Mouse (Mus musculus) mature B cell (primary cell): ENCODE results near the gene Mta1.

Experiments used
- in situ Hi-C: fragments of 300-500 bp; cut with MboI; formaldehyde crosslinking; loops from 2 replicates; pipeline ENCODE4 v1.14.3; 2019

Gene Mta1

DNA sequence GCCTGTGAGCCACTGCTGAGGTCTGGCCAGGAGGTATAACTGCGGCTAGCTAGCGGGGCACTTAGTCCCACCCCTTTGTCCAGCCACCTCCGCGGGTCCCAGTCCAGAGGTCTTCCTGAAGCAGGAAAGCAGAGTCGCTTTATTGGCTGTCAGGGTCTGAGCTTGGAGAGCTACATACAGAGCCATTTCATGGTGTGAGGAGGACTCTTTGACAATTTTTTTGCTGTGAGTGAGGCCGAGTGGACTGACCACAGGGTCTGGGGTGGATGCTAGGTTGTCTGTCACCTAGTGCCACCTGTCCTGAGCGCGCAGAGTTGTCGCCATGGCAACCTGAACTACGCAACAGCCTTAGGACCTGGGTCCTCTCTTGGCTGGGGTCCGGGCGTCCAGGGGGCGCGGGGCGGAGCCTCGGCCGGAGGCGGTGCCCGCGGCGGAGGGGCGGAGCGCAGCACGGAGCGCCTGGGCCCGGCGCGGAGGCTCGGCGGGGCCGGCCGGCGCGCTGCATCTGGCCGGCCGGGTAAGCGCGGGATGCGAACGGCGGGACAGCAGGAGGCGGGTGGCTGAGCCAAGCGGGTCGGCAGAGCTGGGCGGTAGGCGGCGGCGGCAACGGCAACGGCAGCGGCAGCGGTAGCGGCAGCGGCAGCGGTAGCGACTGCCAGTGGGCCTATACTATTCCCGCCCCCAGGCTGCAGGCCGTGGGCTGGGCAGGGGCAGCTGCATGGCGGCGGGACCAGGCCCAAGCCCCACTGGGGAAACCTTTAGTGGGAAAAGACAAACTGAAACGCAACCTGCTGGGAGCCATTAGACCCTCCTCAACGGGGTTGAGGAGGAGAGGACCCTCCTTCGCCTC lies 87.6 kb downstream of the Mta1 start, which contains the start of gene Tmem121:
Tmem121 (plus strand) TSS at position 489 of the 850 bp plus-strand sequence.
- in situ Hi-C loops, result loop anchor here (5.0 kb wide), 1 partner anchor 38 kb away; the partner anchor contains the start of gene Crip1

DNA sequence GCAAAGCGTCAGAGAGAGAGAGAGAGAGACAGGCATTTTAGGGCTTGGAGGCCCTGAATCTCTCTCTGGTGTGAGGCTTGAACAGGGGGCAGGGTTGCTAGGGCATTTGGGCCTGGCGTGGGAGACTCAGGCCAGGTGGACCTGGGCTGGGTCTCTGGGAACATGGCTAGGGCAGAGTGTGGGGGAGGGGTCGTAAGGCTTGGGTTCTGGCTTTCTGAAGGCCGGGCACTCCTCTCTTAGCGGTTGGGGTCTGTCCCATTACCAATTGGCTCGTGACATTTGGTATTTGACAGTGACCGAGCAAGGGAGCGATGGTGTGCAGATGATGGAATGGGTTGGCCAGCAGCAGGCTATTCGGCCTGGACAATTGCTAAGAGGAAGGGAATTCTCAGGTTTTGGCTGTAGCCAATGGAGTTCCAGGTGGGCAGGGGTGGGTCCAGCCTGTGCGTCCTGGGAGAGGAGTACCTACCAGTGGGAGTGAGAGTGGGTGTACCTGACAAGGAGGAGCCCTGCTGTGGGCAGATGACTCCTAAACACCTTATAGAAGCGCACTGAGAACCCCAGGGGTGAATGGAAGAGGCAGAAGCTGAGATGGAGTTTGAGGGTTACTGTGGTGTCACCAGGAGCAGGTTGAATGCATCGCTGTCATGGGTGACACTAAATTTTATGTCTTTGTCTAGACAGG lies 88.4 kb downstream of the Mta1 start:
- in situ Hi-C loops, result loop anchor here (5.0 kb wide), 1 partner anchor 39 kb away; the partner anchor contains the start of gene Crip1
